Mouse (Mus musculus): Measurements from ENCODE around the gene Limch1. TPM values are rescaled to one million over a fixed set of nuclear protein-coding genes. Genes with fewer than 3 reads are reported as not detected.

Gene Limch1
- polyA plus RNA-seq, 1 experiment from 2014 or later, result 37.5 TPM

DNA sequence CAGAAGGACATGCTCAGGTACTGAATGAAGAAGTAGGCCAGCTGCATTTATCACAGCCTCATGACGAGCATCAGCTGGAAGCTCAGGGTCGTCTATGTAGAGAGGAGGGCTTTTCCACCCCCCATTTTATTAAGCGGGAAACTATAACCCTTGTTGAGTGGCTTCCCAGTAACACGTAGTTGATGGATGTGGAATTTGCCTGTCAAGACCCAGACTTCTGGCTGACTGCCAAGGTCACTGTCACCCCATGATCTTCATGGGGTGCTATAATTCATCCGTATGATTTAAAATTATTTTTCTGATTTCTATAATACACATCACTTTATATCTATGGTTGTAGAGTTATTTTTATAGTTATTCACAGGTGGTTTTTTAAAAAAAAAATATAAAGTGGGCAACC is 131.4 kb downstream of the Limch1 start:
- Histone ChIP-seq H3K4me3 (ENCODE audit: low read length) (no peak overlapping the region), H3K9me3 (ENCODE audit: low read length) (no peaks in the 10 kb centered on the region), H3K27ac (ENCODE audit: low read length) (no peak overlapping the region), H3K4me2 (replicated peaks; ENCODE audit: low read depth, low read length) (no peak overlapping the region), H3K36me3 (ENCODE audit: insufficient read depth, low read length) (no peaks in the 10 kb centered on the region), H3K27me3 (ENCODE audit: insufficient read depth, low read length) (no peaks in the 10 kb centered on the region), H3K4me1 (ENCODE audit: insufficient read depth, low read length) (peaks cover 14% of the 10 kb centered on the region; the same call in 1 of the 2 replicates), H3K9ac (replicated peaks; ENCODE audit: low read length) (no peak overlapping the region)
- WGBS, result 48% methylated on average over 5 of the region's 5 CpGs
- ATAC-seq (ENCODE audit: low FRiP score, low TSS enrichment), result no peak

DNA sequence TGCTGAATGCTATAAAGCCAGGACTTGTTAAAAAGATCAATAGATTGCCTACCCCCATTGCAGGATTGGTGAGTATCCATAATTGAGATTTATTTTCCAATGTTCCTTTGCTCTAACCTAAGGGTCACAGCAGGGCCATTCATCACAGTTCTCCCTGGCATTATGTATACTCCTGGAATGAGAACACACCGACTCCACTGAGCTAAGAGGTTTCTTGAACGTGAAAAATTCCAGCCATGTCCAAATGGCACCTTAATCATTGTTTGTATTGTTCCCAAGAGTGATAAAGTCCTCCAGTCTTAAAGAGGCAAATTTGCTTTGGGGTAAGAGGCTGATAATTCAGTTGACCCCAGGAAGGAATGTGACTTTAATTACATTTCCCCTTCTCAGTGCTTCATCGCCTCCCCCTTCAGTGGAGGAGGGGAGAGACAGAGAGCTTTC is 136.3 kb downstream of the Limch1 start:
- no peaks in the 10 kb centered on the region for H3K36me3 ChIP-seq (ENCODE audit: insufficient read depth, low read length)
- no peaks in the 10 kb centered on the region for H3K27me3 ChIP-seq (ENCODE audit: insufficient read depth, low read length)
- no peak overlapping the region for H3K9ac ChIP-seq (replicated peaks; ENCODE audit: low read length)
- no peak for ATAC-seq (ENCODE audit: low FRiP score, low TSS enrichment)
- H3K9me3 ChIP-seq (ENCODE audit: low read length), result peaks cover 4% of the 10 kb centered on the region; the same call in 1 of the 2 replicates
- H3K4me3 ChIP-seq (ENCODE audit: low read length), result no peak overlapping the region
- 20% methylated on average over 3 of the region's 3 CpGs for WGBS
- no peak overlapping the region for H3K4me2 ChIP-seq (replicated peaks; ENCODE audit: low read depth, low read length)
- H3K27ac ChIP-seq (ENCODE audit: low read length), result no peak overlapping the region
- H3K4me1 ChIP-seq (ENCODE audit: insufficient read depth, low read length), result peaks cover 16% of the 10 kb centered on the region; the same call in 1 of the 2 replicates

DNA sequence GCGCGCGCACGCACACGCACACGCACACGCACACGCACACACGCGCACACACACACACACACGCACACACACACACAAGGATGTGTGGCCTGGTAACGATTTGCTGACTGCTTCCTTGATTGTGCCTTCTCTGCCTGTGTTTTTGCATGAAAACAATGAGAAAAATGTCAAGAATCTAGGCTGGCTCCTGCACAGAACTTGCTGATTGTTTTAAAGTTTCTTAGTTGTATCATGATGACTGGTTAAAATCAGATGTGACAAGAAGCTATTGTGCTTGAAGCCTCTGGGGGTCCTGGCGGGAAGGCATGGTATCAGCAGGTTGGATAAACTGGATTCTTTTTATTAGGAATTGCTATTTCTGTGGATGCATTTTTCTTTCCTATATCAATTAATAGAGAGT is 137.1 kb downstream of the Limch1 start:
- peaks cover 4% of the 10 kb centered on the region; the same call in 1 of the 2 replicates for H3K9me3 ChIP-seq (ENCODE audit: low read length)
- H3K27ac ChIP-seq (ENCODE audit: low read length), result no peak overlapping the region
- H3K27me3 ChIP-seq (ENCODE audit: insufficient read depth, low read length), result no peaks in the 10 kb centered on the region
- ATAC-seq (ENCODE audit: low FRiP score, low TSS enrichment), result no peak
- no peak overlapping the region for H3K9ac ChIP-seq (replicated peaks; ENCODE audit: low read length)
- H3K4me3 ChIP-seq (ENCODE audit: low read length), result no peak overlapping the region
- peaks cover 16% of the 10 kb centered on the region; the same call in 1 of the 2 replicates for H3K4me1 ChIP-seq (ENCODE audit: insufficient read depth, low read length)
- H3K4me2 ChIP-seq (replicated peaks; ENCODE audit: low read depth, low read length), result no peak overlapping the region
- 87% methylated on average over 13 of the region's 13 CpGs for WGBS
- no peaks in the 10 kb centered on the region for H3K36me3 ChIP-seq (ENCODE audit: insufficient read depth, low read length)

DNA sequence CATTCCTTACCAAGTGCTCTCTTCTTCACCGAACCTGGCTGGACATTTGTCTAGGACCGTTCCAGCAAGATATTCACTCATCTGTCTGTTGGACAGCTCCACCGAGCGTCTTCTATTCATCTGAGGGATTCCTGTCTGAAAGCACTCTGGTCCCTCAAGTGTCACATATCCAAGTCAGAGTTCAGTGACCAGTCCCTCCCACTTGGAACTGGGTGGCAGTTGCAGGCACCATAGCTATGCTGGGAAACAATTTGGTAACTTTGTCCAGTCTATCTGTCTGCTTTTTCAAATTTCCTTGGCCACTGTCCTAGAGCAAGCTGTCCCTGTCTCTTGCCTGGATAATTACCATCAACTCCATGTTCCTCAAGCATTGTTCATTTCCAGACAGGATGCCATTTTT is 138.9 kb downstream of the Limch1 start:
- Histone ChIP-seq H3K27me3 (ENCODE audit: insufficient read depth, low read length) (no peaks in the 10 kb centered on the region), H3K36me3 (ENCODE audit: insufficient read depth, low read length) (no peaks in the 10 kb centered on the region), H3K9me3 (ENCODE audit: low read length) (peaks cover 4% of the 10 kb centered on the region; the same call in 1 of the 2 replicates), H3K4me3 (ENCODE audit: low read length) (no peak overlapping the region), H3K9ac (replicated peaks; ENCODE audit: low read length) (no peak overlapping the region), H3K27ac (ENCODE audit: low read length) (no peak overlapping the region), H3K4me1 (ENCODE audit: insufficient read depth, low read length) (peaks cover 16% of the 10 kb centered on the region; the same call in 1 of the 2 replicates), H3K4me2 (replicated peaks; ENCODE audit: low read depth, low read length) (no peak overlapping the region)
- ATAC-seq (ENCODE audit: low FRiP score, low TSS enrichment), result no peak
- WGBS, result 56% methylated on average over 4 of the region's 4 CpGs

DNA sequence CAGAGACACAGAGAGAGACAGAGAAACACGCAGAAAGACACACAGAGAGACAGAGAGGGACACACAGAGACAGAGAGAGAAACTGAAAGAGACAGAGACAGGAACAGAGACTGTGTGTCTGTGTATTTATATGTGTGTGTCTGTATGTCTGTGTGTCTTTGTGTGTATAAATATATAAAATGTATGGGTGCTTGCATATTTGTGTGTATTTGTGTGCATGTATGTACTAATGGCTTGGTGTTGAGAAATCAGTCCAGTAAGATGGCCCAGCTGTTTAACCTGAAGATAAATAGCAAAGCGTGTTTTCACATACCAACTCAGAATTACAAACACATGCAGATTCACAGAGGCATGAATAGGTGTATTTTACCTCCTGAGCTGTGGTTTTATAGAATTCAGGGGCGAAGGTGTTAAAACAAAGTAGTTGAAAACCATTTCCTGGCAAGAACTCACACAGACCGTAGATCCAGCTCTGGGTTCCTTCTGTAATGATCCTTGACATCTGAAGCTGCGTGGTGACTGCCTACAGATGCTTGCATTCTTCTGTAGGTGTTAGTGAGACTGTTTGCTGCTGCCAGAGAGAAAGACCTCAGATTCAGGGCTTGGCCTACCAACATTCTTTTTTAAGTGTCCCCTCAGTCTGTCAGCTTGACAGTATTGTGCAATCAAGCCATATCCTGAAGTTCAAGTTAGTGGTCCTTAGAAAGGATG is 140.9 kb downstream of the Limch1 start:
- Histone ChIP-seq H3K4me1 (ENCODE audit: insufficient read depth, low read length) (peaks cover 12% of the 10 kb centered on the region; the same call in 1 of the 2 replicates), H3K36me3 (ENCODE audit: insufficient read depth, low read length) (no peaks in the 10 kb centered on the region), H3K9ac (replicated peaks; ENCODE audit: low read length) (no peak overlapping the region), H3K4me3 (ENCODE audit: low read length) (no peak overlapping the region), H3K9me3 (ENCODE audit: low read length) (peaks cover 4% of the 10 kb centered on the region; the same call in 1 of the 2 replicates), H3K27ac (ENCODE audit: low read length) (no peak overlapping the region), H3K27me3 (ENCODE audit: insufficient read depth, low read length) (no peaks in the 10 kb centered on the region), H3K4me2 (replicated peaks; ENCODE audit: low read depth, low read length) (no peak overlapping the region)
- WGBS, result 75% methylated on average over 5 of the region's 5 CpGs
- ATAC-seq (ENCODE audit: low FRiP score, low TSS enrichment), result no peak

DNA sequence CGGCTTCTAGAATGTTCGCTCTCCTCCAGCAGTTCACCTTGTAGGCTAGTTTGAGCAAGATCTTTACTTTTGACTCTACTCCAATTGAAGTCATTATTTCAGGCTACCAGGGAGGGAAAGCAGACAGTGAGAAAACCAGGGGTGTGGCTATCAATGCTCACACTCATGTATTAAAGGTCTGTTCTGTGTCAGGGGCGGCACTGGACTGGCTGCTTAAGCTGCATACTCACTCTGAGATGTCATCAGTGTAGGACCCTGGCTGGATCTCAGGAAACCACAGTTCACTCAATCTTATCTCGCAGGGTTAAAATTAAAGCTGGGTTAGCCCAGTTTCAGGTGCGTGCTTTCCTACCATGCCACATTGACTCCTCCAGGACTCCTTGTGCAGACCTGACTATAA is 142.4 kb downstream of the Limch1 start:
- Histone ChIP-seq H3K36me3 (ENCODE audit: insufficient read depth, low read length) (no peaks in the 10 kb centered on the region), H3K27ac (ENCODE audit: low read length) (no peak overlapping the region), H3K27me3 (ENCODE audit: insufficient read depth, low read length) (no peaks in the 10 kb centered on the region), H3K4me3 (ENCODE audit: low read length) (no peak overlapping the region), H3K4me1 (ENCODE audit: insufficient read depth, low read length) (no peaks in the 10 kb centered on the region), H3K9me3 (ENCODE audit: low read length) (peaks cover 4% of the 10 kb centered on the region; the same call in 1 of the 2 replicates), H3K4me2 (replicated peaks; ENCODE audit: low read depth, low read length) (no peak overlapping the region), H3K9ac (replicated peaks; ENCODE audit: low read length) (no peak overlapping the region)
- WGBS, result 97% methylated on average over 5 of the region's 5 CpGs
- ATAC-seq (ENCODE audit: low FRiP score, low TSS enrichment), result no peak

DNA sequence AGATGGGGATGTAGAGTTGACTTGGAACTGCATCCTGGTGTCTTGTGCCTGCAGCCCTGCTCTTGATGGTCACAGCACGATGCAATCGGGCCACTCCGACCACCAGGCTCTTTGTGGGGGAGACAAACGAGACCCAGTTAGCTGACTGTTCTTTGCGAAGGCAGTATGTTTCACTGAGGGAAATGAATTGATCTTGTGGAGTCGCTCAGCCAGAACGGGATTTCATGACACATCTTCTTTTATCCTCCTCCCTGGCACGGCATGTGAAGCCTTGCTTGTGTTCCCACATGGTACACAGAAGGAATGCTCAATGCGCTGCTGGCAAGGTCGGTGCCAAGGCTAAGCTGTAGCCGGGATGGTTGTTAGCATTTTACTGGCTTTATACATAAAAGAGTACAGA is 143.7 kb downstream of the Limch1 start:
- Histone ChIP-seq H3K9me3 (ENCODE audit: low read length) (peaks cover 4% of the 10 kb centered on the region; the same call in 1 of the 2 replicates), H3K36me3 (ENCODE audit: insufficient read depth, low read length) (no peaks in the 10 kb centered on the region), H3K4me3 (ENCODE audit: low read length) (no peak overlapping the region), H3K4me2 (replicated peaks; ENCODE audit: low read depth, low read length) (no peak overlapping the region), H3K27ac (ENCODE audit: low read length) (no peak overlapping the region), H3K9ac (replicated peaks; ENCODE audit: low read length) (no peak overlapping the region), H3K4me1 (ENCODE audit: insufficient read depth, low read length) (no peaks in the 10 kb centered on the region), H3K27me3 (ENCODE audit: insufficient read depth, low read length) (no peaks in the 10 kb centered on the region)
- 66% methylated on average over 11 of the region's 11 CpGs for WGBS
- ATAC-seq (ENCODE audit: low FRiP score, low TSS enrichment), result no peak

DNA sequence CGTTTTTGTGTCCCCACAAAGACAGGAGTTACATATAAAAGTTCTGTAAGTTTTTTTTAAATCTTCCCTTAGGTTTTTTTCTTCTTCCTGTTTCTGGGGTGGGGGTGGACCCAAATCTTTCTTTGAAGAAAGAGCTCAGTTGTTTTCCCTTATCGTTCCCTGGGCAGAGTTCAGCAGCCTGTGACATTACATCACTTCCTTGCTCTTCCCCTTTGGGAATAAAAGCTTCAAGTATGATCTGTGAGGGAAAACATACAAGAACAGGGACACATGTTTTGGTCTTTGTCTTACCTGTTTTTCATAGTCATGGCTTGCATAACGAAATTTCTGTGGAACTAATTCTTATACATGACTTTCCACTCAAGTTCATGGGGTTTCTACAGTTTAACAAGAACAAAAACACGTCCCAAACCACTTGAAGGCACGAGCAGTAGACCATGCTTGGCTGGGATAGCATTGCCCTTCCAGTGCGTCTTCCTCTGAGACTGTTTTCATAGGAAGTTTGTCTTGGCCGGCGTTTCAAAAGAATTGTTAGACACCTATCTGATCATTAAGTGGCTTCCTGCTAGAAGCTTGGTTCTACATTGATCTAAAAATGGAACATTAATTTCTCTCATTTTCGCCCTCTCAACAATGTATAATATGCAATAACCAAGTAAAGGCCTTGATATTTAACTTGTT is 150.0 kb downstream of the Limch1 start:
- ATAC-seq (ENCODE audit: low FRiP score, low TSS enrichment), result no peak
- Histone ChIP-seq H3K4me1 (ENCODE audit: insufficient read depth, low read length) (no peaks in the 10 kb centered on the region), H3K4me3 (ENCODE audit: low read length) (no peak overlapping the region), H3K9ac (replicated peaks; ENCODE audit: low read length) (no peak overlapping the region), H3K27ac (ENCODE audit: low read length) (no peak overlapping the region), H3K4me2 (replicated peaks; ENCODE audit: low read depth, low read length) (no peak overlapping the region), H3K36me3 (ENCODE audit: insufficient read depth, low read length) (no peaks in the 10 kb centered on the region), H3K27me3 (ENCODE audit: insufficient read depth, low read length) (no peaks in the 10 kb centered on the region), H3K9me3 (ENCODE audit: low read length) (no peaks in the 10 kb centered on the region)
- 67% methylated on average over 9 of the region's 9 CpGs for WGBS

DNA sequence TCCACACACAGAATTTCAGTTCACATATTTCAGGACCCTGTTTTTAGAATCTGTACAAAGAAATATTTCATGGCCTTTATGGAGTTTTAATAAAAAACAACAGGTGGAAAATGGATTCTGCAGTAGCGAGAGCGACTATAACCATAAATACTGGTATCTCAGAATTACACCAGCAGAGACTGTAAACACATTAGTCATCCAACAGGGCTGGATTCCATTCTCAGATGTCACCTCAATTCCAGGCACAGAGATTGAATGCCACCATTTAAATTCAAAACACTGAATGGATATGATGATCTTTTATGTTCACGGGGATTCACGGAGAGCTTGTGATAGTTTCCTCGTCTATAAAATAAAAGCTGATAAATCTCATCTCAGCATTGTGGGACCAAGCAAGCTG is 152.0 kb downstream of the Limch1 start:
- H3K4me3 ChIP-seq (ENCODE audit: low read length), result no peak overlapping the region
- no peaks in the 10 kb centered on the region for H3K27me3 ChIP-seq (ENCODE audit: insufficient read depth, low read length)
- H3K4me1 ChIP-seq (ENCODE audit: insufficient read depth, low read length), result no peaks in the 10 kb centered on the region
- H3K36me3 ChIP-seq (ENCODE audit: insufficient read depth, low read length), result no peaks in the 10 kb centered on the region
- H3K9me3 ChIP-seq (ENCODE audit: low read length), result no peaks in the 10 kb centered on the region
- H3K27ac ChIP-seq (ENCODE audit: low read length), result no peak overlapping the region
- ATAC-seq (ENCODE audit: low FRiP score, low TSS enrichment), result no peak
- no peak overlapping the region for H3K9ac ChIP-seq (replicated peaks; ENCODE audit: low read length)
- 76% methylated on average over 5 of the region's 5 CpGs for WGBS
- H3K4me2 ChIP-seq (replicated peaks; ENCODE audit: low read depth, low read length), result no peak overlapping the region

DNA sequence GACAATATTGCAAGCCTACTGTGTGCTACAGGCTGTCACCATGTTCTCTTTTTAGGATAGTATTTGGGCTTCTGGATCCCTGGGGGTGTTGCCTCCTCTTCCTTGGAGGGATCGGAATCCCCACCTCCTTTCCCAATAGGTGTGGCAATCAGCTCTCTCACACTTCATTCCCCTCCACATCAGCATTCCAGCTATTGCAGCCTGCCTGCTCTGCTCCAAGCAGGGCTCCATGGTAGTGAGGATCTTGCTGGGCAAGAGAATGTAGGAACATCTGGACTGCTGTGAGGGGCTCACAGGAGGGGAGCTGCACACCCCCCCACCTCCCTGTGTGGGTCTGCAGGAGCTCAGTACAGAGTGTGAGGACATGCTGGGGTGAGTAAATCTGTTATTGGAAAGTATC is 152.6 kb downstream of the Limch1 start:
- Histone ChIP-seq H3K9ac (replicated peaks; ENCODE audit: low read length) (no peak overlapping the region), H3K9me3 (ENCODE audit: low read length) (no peaks in the 10 kb centered on the region), H3K27ac (ENCODE audit: low read length) (no peak overlapping the region), H3K4me2 (replicated peaks; ENCODE audit: low read depth, low read length) (no peak overlapping the region), H3K36me3 (ENCODE audit: insufficient read depth, low read length) (no peaks in the 10 kb centered on the region), H3K27me3 (ENCODE audit: insufficient read depth, low read length) (no peaks in the 10 kb centered on the region), H3K4me3 (ENCODE audit: low read length) (no peak overlapping the region), H3K4me1 (ENCODE audit: insufficient read depth, low read length) (no peaks in the 10 kb centered on the region)
- no peak for ATAC-seq (ENCODE audit: low FRiP score, low TSS enrichment)
- WGBS, result 79% methylated on average over 1 of the region's 1 CpGs
